Mouse (Mus musculus): ENCODE measurements around the gene Gm34653.
A peak's percentile ranks its signal among the peaks of the same experiment; 100 is the strongest.
"Not testable (repeated sequence)": the region's sequence is repeated elsewhere in the genome, so short reads cannot be mapped to it uniquely, and the experiment has no call there.

Gm34653 gene

GRCm38 (mm10) chr2:34832766-34833457, at the start of gene Gm34653:
Gene Gm34653, plus strand, starts transcription at chr2:34833007.
- DNase-seq (ENCODE audit: low spot score) = not testable (repeated sequence)

- DNase-seq (ENCODE audit: low spot score) = no peak
Measured at GRCm38 (mm10) chr2:34783064-34784020, 49.5 kb upstream of the Gm34653 start.

- peak; percentile 52 for DNase-seq (ENCODE audit: low spot score)
Measured at GRCm38 (mm10) chr2:34784085-34784484, 48.7 kb upstream of the Gm34653 start.

GRCm38 (mm10) chr2:34790282-34790681, 42.5 kb upstream of the Gm34653 start:
- no peak for DNase-seq (ENCODE audit: low spot score)

- DNase-seq (ENCODE audit: low spot score) = not testable (repeated sequence)
Measured at GRCm38 (mm10) chr2:34792543-34792942, 40.3 kb upstream of the Gm34653 start.

- DNase-seq (ENCODE audit: low spot score) = no peak
Measured at GRCm38 (mm10) chr2:34794511-34794910, 38.3 kb upstream of the Gm34653 start.

GRCm38 (mm10) chr2:34795426-34795825, 37.4 kb upstream of the Gm34653 start:
- DNase-seq (ENCODE audit: low spot score) = no peak

- peak; percentile 92 for DNase-seq (ENCODE audit: low spot score)
Measured at GRCm38 (mm10) chr2:34799357-34800256, 33.2 kb upstream of the Gm34653 start, which contains the start of gene Rabepk. Gene Rabepk, minus strand, starts transcription at chr2:34799912.

GRCm38 (mm10) chr2:34800371-34800770, 32.4 kb upstream of the Gm34653 start:
- DNase-seq (ENCODE audit: low spot score) = no peak

GRCm38 (mm10) chr2:34801516-34802482, 31.0 kb upstream of the Gm34653 start:
- DNase-seq (ENCODE audit: low spot score) = peak; percentile 95

- DNase-seq (ENCODE audit: low spot score) = peak; percentile 54
Measured at GRCm38 (mm10) chr2:34802565-34803245, 30.1 kb upstream of the Gm34653 start.

GRCm38 (mm10) chr2:34803746-34804145, 29.1 kb upstream of the Gm34653 start:
- DNase-seq (ENCODE audit: low spot score) = no peak

GRCm38 (mm10) chr2:34804172-34804571, 28.6 kb upstream of the Gm34653 start:
- DNase-seq (ENCODE audit: low spot score) = no peak

- no peak for DNase-seq (ENCODE audit: low spot score)
Measured at GRCm38 (mm10) chr2:34804815-34805214, 28.0 kb upstream of the Gm34653 start.

- DNase-seq (ENCODE audit: low spot score) = no peak
Measured at GRCm38 (mm10) chr2:34805364-34805950, 27.4 kb upstream of the Gm34653 start.

- no peak for DNase-seq (ENCODE audit: low spot score)
Measured at GRCm38 (mm10) chr2:34808057-34808456, 24.8 kb upstream of the Gm34653 start.

GRCm38 (mm10) chr2:34809568-34809967, 23.2 kb upstream of the Gm34653 start:
- DNase-seq (ENCODE audit: low spot score) = no peak

- no peak for DNase-seq (ENCODE audit: low spot score)
Measured at GRCm38 (mm10) chr2:34810775-34811174, 22.0 kb upstream of the Gm34653 start.

- DNase-seq (ENCODE audit: low spot score) = no peak
Measured at GRCm38 (mm10) chr2:34812706-34813105, 20.1 kb upstream of the Gm34653 start.

- not testable (repeated sequence) for DNase-seq (ENCODE audit: low spot score)
Measured at GRCm38 (mm10) chr2:34815893-34816292, 16.9 kb upstream of the Gm34653 start.
